Mouse (Mus musculus): Measurements from ENCODE around the gene Thsd4.

GRCm38 (mm10) chr9:59969383-59969782 is 552.5 kb downstream of the Thsd4 start:
- no peak for TF ChIP-seq POLR2A (IDR thresholded peaks at IDR 0.05; ENCODE audit: low read depth, low read length)
- peak; percentile 80 for TF ChIP-seq CTCF (conservative IDR thresholded peaks at IDR 0.05; ENCODE audit: insufficient read depth, insufficient read length, low read depth, low read length)
